Mouse (Mus musculus) neural tube, embryonic 10.5 days (tissue): Measurements from ENCODE around the gene Arid3b.
A peak's percentile ranks its signal among the peaks of the same experiment; 100 is the strongest.

Experiments
- DNase-seq: peaks from one replicate; pipeline ENCODE4 v3.0.0-alpha.2; 2017; ENCODE audit warnings: low spot score; ENCODE audit errors: extremely low spot score

Gene Arid3b

GRCm38 (mm10) chr9:57831267-57832082 lies 5.1 kb downstream of the Arid3b start:
- DNase-seq: peak; percentile 71

GRCm38 (mm10) chr9:57829812-57830557 lies 6.6 kb downstream of the Arid3b start:
- DNase-seq: no peak

GRCm38 (mm10) chr9:57823397-57823796 lies 13.2 kb downstream of the Arid3b start:
- DNase-seq: no peak

- DNase-seq: no peak
Observed at GRCm38 (mm10) chr9:57822812-57823211, 13.8 kb downstream of the Arid3b start.

- no peak for DNase-seq
Observed at GRCm38 (mm10) chr9:57820186-57821080, 16.2 kb downstream of the Arid3b start.

GRCm38 (mm10) chr9:57817220-57817667 lies 19.3 kb downstream of the Arid3b start:
- no peak for DNase-seq

GRCm38 (mm10) chr9:57814866-57815265 lies 21.7 kb downstream of the Arid3b start:
- DNase-seq: no peak

- DNase-seq: no peak
Observed at GRCm38 (mm10) chr9:57814014-57814413, 22.6 kb downstream of the Arid3b start.

- DNase-seq: no peak
Observed at GRCm38 (mm10) chr9:57811793-57812733, 24.5 kb downstream of the Arid3b start.

- DNase-seq: no peak
Observed at GRCm38 (mm10) chr9:57810691-57811090, 25.9 kb downstream of the Arid3b start.

- DNase-seq: no peak
Observed at GRCm38 (mm10) chr9:57808771-57809310, 27.8 kb downstream of the Arid3b start.

GRCm38 (mm10) chr9:57807174-57807651 lies 29.4 kb downstream of the Arid3b start:
- no peak for DNase-seq

- DNase-seq: no peak
Observed at GRCm38 (mm10) chr9:57806066-57806481, 30.5 kb downstream of the Arid3b start.

GRCm38 (mm10) chr9:57805087-57805737 lies 31.4 kb downstream of the Arid3b start:
- DNase-seq: no peak

GRCm38 (mm10) chr9:57803839-57804238 lies 32.8 kb downstream of the Arid3b start:
- no peak for DNase-seq

- no peak for DNase-seq
Observed at GRCm38 (mm10) chr9:57803047-57803446, 33.5 kb downstream of the Arid3b start.

- DNase-seq: no peak
Observed at GRCm38 (mm10) chr9:57800325-57800975, 36.1 kb downstream of the Arid3b start.

GRCm38 (mm10) chr9:57798725-57799253 lies 37.8 kb downstream of the Arid3b start:
- peak; percentile 81 for DNase-seq

GRCm38 (mm10) chr9:57797456-57797855 lies 39.1 kb downstream of the Arid3b start:
- DNase-seq: no peak
